Mouse (Mus musculus) heart, embryonic 12.5 days (tissue): Measurements from ENCODE around the gene Tent4b. TPM values are rescaled to one million over a fixed set of nuclear protein-coding genes. Genes with fewer than 3 reads are reported as not detected.

ENCODE experiments used
- ATAC-seq: fragments of 200-750 bp; cut with Nextera tagmentation; 2 replicates; pipeline ENCODE4 v1.8.0; 2017; ENCODE audit warnings: moderate TSS enrichment, moderate library complexity; ENCODE audit not compliant: insufficient number of reproducible peaks, low FRiP score
- H3K27ac ChIP-seq: fragments of 300-500 bp; sonication (generic); 2 replicates; pipeline ENCODE4 v1.5.1; 2016; ENCODE audit warnings: mild to moderate bottlenecking, moderate library complexity; ENCODE audit not compliant: poor library complexity, severe bottlenecking
- H3K27me3 ChIP-seq: fragments of 300-500 bp; sonication (generic); replicated peaks from 2 replicates; pipeline ENCODE4 v1.6.1; 2016; ENCODE audit warnings: mild to moderate bottlenecking, moderate library complexity
- H3K36me3 ChIP-seq: fragments of 300-500 bp; sonication (generic); 2 replicates; pipeline ENCODE4 v1.6.1; 2016; ENCODE audit warnings: mild to moderate bottlenecking, moderate library complexity
- H3K4me1 ChIP-seq: fragments of 300-500 bp; sonication (generic); replicated peaks from 2 replicates; pipeline ENCODE4 v1.6.1; 2016; ENCODE audit warnings: mild to moderate bottlenecking
- H3K4me2 ChIP-seq: fragments of 300-500 bp; sonication (generic); 2 replicates; pipeline ENCODE4 v1.6.1; 2016; ENCODE audit warnings: mild to moderate bottlenecking, moderate library complexity
- H3K4me3 ChIP-seq: fragments of 300-500 bp; sonication (generic); 2 replicates; pipeline ENCODE4 v1.5.1; 2016; ENCODE audit warnings: mild to moderate bottlenecking
- H3K9ac ChIP-seq: fragments of 300-500 bp; sonication (generic); 2 replicates; pipeline ENCODE4 v1.6.1; 2016; ENCODE audit warnings: mild to moderate bottlenecking, moderate library complexity
- H3K9me3 ChIP-seq: fragments of 300-500 bp; sonication (generic); replicated peaks from 2 replicates; pipeline ENCODE4 v1.6.1; 2016; ENCODE audit warnings: mild to moderate bottlenecking, moderate library complexity
- WGBS: fragments of 180-500 bp; shearing (Covaris S2); methylation state at CpG from one replicate; pipeline ENCODE4 v1.1.7; 2016; 5-methylcytosine and 5-hydroxymethylcytosine counted together
- polyA plus RNA-seq: library from polyadenylated mRNA; unstranded; fragments of >200 nt; fragmentation: Nextera tagmentation; extraction: Ambion mirVana; gene quantifications from 2 replicates; pipeline ENCODE4 v1.2.1, GENCODE M21; 2016

Gene Tent4b
- polyA plus RNA-seq, 1 experiment from 2014 or later: 10.8 TPM

DNA sequence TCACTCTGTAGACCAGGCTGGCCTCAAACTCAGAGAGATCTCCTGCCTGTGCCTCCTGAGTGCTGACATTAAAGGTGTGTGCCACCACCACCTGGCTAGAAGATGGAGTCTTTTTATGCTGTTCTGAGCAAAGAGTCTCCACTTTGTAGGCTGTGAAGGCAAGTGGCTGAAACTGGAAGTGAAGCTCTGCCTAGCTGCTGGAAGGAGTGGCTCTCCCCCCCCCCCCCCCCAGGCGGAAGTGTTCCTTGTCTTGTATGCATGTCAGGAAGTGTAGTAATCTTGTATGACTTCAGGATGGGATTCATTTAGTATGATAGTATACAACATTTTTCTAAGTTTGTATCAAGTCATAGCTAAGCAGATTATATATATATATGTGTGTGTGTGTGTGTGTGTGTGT lies 29.8 kb downstream of the Tent4b start:
- Histone ChIP-seq H3K4me3 (no peak overlapping the region), H3K27me3 (no peaks in the 10 kb centered on the region), H3K27ac (no peak overlapping the region), H3K9ac (no peak overlapping the region), H3K9me3 (no peaks in the 10 kb centered on the region), H3K4me1 (peaks cover 18% of the 10 kb centered on the region), H3K4me2 (no peak overlapping the region), H3K36me3 (no peaks in the 10 kb centered on the region)
- ATAC-seq: no peak
- no CpG with 5 or more reads among the region's 1 CpGs for WGBS

DNA sequence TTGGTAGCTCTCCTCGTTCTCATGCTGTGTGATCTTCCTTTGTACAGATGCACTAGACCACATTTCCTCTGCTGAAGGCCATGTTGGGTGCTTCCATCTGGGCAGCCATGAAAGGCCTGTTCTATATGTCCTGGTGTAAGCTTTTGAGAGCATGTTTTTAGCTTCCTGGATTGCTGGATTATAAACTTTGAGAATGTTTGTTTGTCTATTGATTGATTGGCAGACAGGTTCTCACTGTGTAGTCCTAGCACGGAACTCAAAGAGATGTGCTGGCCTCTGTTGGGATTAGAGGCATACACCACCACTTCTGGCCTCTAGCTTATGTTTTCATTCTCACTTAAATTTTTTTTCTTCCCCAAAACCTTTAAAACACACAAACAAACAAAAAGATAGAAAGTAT lies 37.7 kb downstream of the Tent4b start:
- Histone ChIP-seq H3K9ac (no peak overlapping the region), H3K9me3 (no peaks in the 10 kb centered on the region), H3K27ac (no peak overlapping the region), H3K27me3 (no peaks in the 10 kb centered on the region), H3K4me2 (no peak overlapping the region), H3K4me1 (peaks cover 6% of the 10 kb centered on the region; the same call in 1 of the 2 replicates), H3K4me3 (no peak overlapping the region), H3K36me3 (no peaks in the 10 kb centered on the region)
- ATAC-seq: no peak
- WGBS: 78% methylated on average over 2 of the region's 2 CpGs

GRCm38 (mm10) chr8:88237606-88238005 lies 38.6 kb downstream of the Tent4b start:
- H3K27ac ChIP-seq: no peak overlapping the region
- H3K27me3 ChIP-seq: no peaks in the 10 kb centered on the region
- no peak for ATAC-seq
- H3K36me3 ChIP-seq: no peaks in the 10 kb centered on the region
- no peak overlapping the region for H3K9ac ChIP-seq
- no peaks in the 10 kb centered on the region for H3K9me3 ChIP-seq
- no peak overlapping the region for H3K4me3 ChIP-seq
- H3K4me2 ChIP-seq: no peak overlapping the region
- H3K4me1 ChIP-seq: peaks cover 8% of the 10 kb centered on the region; the same call in 1 of the 2 replicates
- WGBS: 68% methylated on average over 2 of the region's 2 CpGs

GRCm38 (mm10) chr8:88239277-88239676 lies 40.3 kb downstream of the Tent4b start:
- peaks cover 8% of the 10 kb centered on the region; the same call in 1 of the 2 replicates for H3K4me1 ChIP-seq
- no peak overlapping the region for H3K4me3 ChIP-seq
- no peak overlapping the region for H3K27ac ChIP-seq
- no peaks in the 10 kb centered on the region for H3K27me3 ChIP-seq
- no peak overlapping the region for H3K9ac ChIP-seq
- WGBS: 86% methylated on average over 5 of the region's 5 CpGs
- H3K9me3 ChIP-seq: no peaks in the 10 kb centered on the region
- no peak for ATAC-seq
- no peak overlapping the region for H3K4me2 ChIP-seq
- H3K36me3 ChIP-seq: peaks cover 8% of the 10 kb centered on the region; the same call in 1 of the 2 replicates

DNA sequence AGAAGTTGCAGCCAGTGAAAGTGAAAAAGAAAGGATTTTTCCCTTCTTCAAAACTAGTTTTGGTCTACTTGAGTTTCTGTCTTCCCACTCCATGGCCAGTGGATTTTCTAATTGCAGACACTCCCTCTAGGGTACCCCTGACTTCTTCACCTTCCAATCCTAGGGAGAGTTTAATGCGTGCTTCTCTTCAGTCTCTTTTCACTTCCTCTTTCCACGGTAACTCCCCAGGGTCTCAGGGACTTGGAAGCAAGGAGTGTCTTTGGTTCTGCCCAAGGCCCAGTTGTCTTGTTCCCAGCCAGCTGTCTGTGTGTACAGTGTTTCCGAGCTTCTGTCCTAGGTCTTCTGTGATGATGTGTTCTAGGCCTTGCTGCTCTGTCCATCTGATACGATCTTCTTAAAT lies 42.9 kb downstream of the Tent4b start:
- Histone ChIP-seq H3K4me2 (no peak overlapping the region), H3K27ac (no peak overlapping the region), H3K9me3 (no peaks in the 10 kb centered on the region), H3K27me3 (no peaks in the 10 kb centered on the region), H3K4me1 (peaks cover 8% of the 10 kb centered on the region; the same call in 1 of the 2 replicates), H3K4me3 (no peak overlapping the region), H3K36me3 (peaks cover 16% of the 10 kb centered on the region), H3K9ac (no peak overlapping the region)
- ATAC-seq: no peak
- 85% methylated on average over 4 of the region's 4 CpGs for WGBS

DNA sequence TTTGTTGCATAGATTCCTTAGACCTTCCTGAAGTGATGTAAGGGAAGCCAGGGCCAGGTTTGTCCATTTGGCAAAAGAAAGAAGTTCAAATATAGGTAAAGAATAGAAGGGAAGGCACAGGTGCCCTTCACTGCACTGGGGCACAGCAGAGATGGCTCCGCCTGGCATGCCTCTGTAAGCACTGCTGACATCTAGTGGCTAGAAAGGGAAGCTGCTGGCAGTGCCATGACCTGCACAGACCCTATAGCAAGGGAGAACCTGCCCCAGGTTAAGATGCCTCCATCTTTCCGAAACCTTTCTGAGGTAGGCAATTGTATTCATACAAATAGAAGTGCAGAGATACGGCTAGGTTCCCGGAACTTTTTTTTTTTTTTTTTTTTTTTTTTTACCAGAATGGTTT lies 45.3 kb downstream of the Tent4b start:
- Histone ChIP-seq H3K27me3 (no peaks in the 10 kb centered on the region), H3K9me3 (no peaks in the 10 kb centered on the region), H3K36me3 (peaks cover 31% of the 10 kb centered on the region), H3K4me2 (no peak overlapping the region), H3K27ac (no peak overlapping the region), H3K4me3 (no peak overlapping the region), H3K4me1 (peaks cover 8% of the 10 kb centered on the region; the same call in 1 of the 2 replicates), H3K9ac (no peak overlapping the region)
- WGBS: 83% methylated on average over 4 of the region's 4 CpGs
- no peak for ATAC-seq

DNA sequence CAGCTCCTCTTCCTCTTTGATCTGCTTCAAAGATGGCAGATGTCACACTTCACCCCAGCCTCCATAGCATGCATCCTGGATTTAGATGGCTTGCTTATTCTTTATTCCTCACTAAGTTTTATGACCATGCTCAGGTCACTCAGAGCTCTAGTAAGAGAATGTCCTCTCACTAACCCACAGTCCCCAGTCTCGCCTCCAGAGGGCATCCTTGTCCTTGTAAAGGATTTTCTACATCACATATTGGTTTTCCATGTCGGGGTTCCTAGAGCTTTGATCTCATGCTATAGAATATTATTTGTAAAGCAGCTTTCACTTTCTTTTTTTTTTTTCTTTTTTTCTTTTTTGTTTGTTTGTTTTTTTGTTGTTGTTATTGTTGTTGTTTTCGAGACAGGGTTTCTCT lies 53.8 kb downstream of the Tent4b start:
- WGBS: 74% methylated on average over 3 of the region's 3 CpGs
- no peak overlapping the region for H3K27ac ChIP-seq
- no peaks in the 10 kb centered on the region for H3K9me3 ChIP-seq
- no peaks in the 10 kb centered on the region for H3K27me3 ChIP-seq
- H3K9ac ChIP-seq: no peak overlapping the region
- H3K4me2 ChIP-seq: no peak overlapping the region
- H3K4me3 ChIP-seq: no peak overlapping the region
- peaks cover 68% of the 10 kb centered on the region for H3K36me3 ChIP-seq
- no peak for ATAC-seq
- no peaks in the 10 kb centered on the region for H3K4me1 ChIP-seq

DNA sequence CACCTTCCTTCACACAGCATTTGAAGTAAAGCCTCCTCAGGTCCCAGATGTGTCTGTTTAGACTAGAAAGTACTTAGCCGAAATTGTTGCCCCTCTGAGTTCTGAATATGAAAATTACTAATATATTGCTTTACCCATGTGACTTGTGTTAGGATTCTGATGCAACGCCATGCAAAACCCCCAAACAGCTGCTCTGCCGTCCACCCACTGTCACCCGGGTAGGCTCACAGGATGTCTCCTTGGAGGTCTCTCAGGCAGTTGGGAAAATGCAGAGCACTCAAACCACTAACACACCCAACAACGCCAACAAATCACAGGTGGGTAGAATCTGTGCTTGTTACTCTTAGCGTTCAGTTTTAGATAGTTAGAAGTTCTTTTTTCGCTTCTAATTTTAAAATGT lies 55.9 kb downstream of the Tent4b start:
- no peak overlapping the region for H3K4me2 ChIP-seq
- H3K9me3 ChIP-seq: no peaks in the 10 kb centered on the region
- H3K27ac ChIP-seq: no peak overlapping the region
- peaks cover 59% of the 10 kb centered on the region for H3K36me3 ChIP-seq
- WGBS: 85% methylated on average over 7 of the region's 7 CpGs
- H3K9ac ChIP-seq: no peak overlapping the region
- H3K27me3 ChIP-seq: no peaks in the 10 kb centered on the region
- no peak for ATAC-seq
- H3K4me1 ChIP-seq: no peaks in the 10 kb centered on the region
- H3K4me3 ChIP-seq: no peak overlapping the region

DNA sequence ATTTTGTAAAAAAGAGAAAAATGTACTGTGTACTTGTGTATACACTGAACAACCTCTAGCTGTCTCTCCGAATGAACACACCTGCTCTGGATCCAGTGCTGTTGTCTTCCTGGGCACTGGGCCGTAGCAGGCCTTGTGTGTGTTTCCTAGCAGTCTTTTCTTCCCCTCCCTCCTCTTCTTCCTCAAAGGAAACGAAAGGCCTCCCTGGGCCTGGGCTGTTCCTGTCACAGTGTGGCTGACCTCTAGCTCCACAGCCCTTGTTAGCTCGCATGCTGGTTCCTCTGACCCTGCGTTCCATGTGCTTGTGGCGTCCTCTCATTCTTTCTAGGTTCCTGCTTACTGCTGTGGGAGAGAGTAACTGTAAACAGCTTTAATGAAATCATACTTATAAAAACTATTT lies 59.0 kb downstream of the Tent4b start:
- 65% methylated on average over 6 of the region's 6 CpGs for WGBS
- Histone ChIP-seq H3K4me2 (no peak overlapping the region), H3K27me3 (no peaks in the 10 kb centered on the region), H3K9me3 (no peaks in the 10 kb centered on the region), H3K27ac (no peak overlapping the region), H3K4me3 (no peak overlapping the region), H3K4me1 (peaks cover 18% of the 10 kb centered on the region), H3K36me3 (peaks cover 34% of the 10 kb centered on the region), H3K9ac (no peak overlapping the region)
- ATAC-seq: no peak

DNA sequence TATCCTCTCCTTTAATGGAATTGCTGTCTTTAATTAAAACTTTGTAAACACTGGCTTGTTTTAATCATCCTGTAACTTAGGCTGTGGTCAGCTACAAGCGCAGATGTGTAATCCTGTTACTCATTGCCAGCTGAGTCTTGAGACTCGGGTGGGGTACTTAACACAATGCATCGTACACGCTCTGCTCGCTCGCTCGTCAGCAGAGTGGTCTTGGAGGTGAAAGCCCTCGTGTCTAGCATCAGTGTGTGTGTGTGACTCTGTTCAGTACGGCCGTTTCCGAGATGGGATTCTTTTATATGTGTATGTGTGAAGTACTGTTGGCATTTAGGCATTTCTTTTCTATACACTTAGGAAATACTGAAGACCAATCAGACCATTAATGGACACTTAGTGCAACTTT lies 59.5 kb downstream of the Tent4b start:
- Histone ChIP-seq H3K4me3 (no peak overlapping the region), H3K9me3 (no peaks in the 10 kb centered on the region), H3K9ac (no peak overlapping the region), H3K4me1 (peaks cover 23% of the 10 kb centered on the region), H3K4me2 (no peak overlapping the region), H3K36me3 (peaks cover 34% of the 10 kb centered on the region), H3K27ac (no peak overlapping the region), H3K27me3 (no peaks in the 10 kb centered on the region)
- no peak for ATAC-seq
- WGBS: 88% methylated on average over 11 of the region's 11 CpGs

DNA sequence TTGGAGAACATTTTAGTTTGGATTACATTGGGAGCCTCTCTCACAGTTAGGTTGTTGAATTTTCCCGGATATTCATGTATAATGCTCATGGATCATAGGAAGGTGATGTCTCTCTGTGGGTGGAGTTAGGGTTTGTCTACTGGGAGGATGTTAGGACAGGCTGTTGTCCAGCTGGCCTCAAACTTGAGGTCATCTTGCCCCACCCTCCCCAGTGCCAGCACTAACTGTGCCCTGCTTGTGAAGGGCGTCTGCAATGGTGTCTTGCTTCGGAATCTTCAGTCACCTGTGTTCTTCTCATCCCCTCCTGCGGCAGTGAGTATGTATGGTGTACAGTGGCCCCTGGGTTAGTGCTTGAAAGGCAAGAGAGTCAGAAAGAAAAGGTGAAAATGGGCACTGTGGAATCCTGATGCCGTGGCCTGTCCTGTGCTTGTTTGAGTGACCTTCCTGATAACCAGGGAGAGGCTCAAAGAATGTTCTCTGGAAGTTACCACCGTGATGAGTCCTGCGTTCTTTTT lies 61.5 kb downstream of the Tent4b start:
- no peaks in the 10 kb centered on the region for H3K27me3 ChIP-seq
- H3K4me2 ChIP-seq: no peak overlapping the region
- H3K27ac ChIP-seq: no peak overlapping the region; the same call in 1 of the 2 replicates
- WGBS: 70% methylated on average over 7 of the region's 7 CpGs
- H3K9me3 ChIP-seq: no peaks in the 10 kb centered on the region
- no peak overlapping the region for H3K9ac ChIP-seq
- peaks cover 22% of the 10 kb centered on the region for H3K36me3 ChIP-seq
- no peak for ATAC-seq
- peaks cover 32% of the 10 kb centered on the region for H3K4me1 ChIP-seq
- no peak overlapping the region for H3K4me3 ChIP-seq
